Mouse (Mus musculus): ENCODE results near the gene Asrgl1.
A peak's percentile ranks its signal among the peaks of the same experiment; 100 is the strongest.
"Not testable (repeated sequence)": the region's sequence is repeated elsewhere in the genome, so short reads cannot be mapped to it uniquely, and the experiment has no call there.

Asrgl1 gene

DNA sequence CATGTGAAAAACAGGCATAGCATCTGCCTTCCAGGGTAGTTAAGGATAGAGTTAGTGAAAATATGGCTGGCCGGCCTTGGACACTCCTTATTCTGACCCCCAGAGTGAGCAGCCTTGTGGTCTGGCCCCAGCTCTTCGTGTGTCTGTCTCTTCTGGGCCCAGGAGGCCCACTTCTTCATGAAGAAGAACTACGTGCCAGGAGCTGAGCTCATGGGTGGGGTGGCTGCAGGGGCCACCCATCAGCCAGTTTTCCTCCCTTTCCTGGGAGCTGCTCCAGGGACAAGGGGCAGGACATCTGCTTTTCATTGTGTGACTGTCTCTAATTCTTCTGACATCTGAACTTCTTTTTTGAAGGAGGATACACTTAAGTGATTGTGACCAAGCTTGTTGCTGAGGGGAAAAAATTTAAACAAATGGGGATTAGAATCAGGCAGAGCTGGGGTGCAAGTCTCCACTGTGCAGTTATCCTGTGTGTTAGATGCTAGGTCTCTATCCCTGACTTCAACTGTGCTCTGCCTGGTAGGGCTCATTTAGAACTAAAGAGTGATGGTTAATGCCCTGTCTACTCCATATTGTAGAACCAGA lies 30.2 kb downstream of the Asrgl1 start:
- no peak for DNase-seq (ENCODE audit: extremely low spot score, low spot score)

DNA sequence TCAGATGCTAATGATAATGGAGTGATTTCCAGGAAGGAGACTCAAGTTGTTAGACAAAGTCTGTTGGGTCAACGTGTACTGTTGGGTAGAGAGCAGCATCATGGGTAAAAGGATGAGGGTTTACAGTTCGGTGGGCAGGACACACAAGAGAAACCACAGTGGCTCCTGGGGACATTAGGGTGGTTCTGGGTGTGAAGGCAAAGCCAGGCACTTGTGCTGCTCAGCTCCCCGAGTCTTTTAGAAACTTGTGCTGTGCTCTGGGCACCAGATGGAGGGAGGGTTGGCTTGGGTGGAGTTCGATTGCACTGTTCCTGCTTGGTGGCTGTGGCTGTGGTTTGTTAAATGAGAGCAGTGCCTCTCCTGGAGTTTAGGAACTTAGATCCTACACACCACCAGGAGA lies 31.4 kb downstream of the Asrgl1 start:
- DNase-seq (ENCODE audit: extremely low spot score, low spot score), result no peak

DNA sequence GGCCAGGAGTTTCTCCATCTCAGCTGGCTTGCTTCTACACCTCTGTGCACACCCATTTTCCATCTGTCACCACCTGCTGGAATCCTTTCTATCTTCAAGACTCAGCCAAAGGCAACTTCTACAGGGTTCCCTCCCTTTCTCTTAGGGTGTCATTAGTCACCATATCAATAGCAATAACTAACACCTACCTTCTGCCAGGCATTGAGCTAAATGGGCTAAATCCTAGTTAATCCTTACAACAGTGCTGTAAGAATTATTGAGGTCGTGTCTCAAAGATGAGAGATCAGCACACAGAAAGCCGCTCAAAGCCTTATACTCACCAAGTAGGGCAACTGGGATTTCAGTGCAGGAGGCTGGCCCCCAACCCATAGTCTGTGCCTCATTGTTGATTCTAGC lies 34.4 kb downstream of the Asrgl1 start:
- no peak for DNase-seq (ENCODE audit: extremely low spot score, low spot score)

DNA sequence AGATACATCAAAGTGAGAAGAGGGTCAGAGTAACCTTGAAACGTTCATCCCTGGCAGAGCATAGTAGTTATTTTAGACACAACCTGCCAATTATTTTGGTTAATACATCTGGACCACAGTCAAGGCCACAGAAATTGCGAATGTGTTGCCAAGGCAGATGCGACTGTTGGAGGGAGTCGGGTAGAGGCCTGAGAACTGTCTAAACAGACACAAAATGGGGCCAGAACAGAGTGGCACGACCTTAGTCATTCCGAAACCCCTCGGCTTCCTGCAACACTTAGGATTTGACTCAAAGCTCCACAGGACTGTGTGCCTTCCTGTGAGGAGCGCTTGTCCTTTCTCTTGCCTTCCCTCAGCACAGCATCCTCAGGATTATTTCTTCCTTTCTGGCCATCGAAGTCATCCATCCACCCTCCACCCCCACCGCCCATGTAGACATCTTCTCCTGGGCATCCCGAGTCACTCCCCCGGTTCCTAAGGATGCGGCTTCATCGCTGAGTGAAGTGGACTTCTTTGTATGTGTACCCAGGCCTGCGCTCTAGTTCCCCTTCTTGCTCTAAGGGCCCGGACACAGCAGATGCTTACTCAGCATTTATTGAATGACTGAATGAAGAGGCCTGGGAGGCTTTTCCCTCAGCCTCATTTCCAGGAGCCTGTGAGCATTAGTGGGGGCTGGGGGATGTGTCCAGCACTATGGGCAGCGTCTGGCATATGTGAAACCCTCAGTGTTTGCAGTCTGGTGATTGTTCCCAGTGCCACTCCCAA lies 35.0 kb downstream of the Asrgl1 start:
- DNase-seq (ENCODE audit: extremely low spot score, low spot score), result no peak

DNA sequence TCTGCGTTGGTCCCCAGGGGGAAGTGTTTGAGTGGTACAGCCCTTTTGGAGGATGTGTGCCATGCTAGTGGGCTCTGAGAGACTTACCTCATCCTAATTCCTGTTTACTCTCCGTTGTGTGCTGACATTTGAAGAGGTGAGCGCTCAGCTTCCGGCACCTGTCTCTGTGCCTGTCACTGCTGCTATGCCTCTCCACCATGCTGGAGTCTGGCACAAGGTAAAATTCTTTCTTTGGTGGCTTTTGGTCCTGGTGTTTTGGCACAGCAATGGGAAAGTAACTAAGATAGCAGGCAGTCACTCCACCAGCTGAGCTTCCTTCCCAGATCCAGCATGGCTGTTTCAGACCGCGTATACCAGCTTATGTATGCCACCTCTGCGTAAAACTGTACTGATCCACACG lies 35.7 kb downstream of the Asrgl1 start:
- no peak for DNase-seq (ENCODE audit: extremely low spot score, low spot score)

DNA sequence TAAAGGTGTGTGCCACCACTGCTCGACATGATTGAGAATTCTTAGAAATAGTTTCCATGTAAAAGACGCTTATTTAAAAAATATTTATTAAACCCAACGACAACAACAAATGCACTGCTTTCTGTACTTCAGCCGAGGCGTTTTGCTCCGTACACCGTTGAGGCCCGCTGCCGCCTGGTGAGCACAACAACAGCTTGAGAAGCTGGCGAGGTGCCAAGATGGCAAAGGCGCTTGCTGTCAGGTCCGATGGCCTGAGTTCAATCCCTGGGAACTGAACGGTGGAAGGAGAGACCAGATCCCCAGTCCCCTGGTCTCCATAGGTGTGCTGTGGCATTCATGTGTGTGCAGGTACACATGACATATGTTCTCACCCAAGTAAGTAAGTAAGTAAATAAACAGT lies 38.0 kb downstream of the Asrgl1 start:
- DNase-seq (ENCODE audit: extremely low spot score, low spot score), result no peak

DNA sequence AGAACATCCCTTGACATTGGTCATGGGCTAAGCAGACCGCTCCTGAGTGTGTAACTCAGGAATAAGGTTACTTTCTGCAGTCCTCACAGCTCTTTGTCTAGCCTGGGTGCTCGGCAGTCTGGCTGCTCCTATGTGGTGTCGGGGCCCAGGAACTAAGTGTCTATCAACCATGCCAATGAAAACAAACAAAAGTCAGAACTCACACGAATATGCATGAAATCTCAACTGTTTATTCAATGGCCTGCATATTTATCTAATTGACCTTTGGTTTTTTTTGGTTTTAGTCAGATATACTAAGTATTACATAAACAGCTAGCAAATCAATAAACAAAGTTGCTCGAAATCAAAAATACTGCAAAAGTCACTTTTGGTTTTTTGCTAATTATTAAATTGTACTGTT lies 40.3 kb downstream of the Asrgl1 start:
- DNase-seq (ENCODE audit: extremely low spot score, low spot score), result no peak

DNA sequence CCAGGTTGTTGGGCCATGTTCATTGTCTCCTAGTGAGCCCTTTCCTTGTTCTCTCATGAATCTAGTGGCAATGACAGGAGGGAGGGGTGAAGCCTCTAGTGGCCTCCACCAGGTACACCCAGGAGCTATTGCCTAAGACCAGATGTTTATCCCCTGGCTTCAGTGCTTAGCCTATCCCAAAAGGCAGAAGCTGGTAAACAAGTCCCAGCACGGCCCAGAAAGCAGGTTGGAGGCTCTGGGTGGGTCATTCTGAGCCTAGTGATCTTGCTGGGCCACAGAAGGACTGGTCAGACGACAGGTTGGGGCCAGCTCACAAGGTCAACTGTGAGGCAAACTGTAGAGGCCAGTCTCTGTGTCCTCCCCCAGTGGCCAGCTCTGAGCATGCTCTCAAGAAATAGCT lies 44.7 kb downstream of the Asrgl1 start:
- no peak for DNase-seq (ENCODE audit: extremely low spot score, low spot score)

DNA sequence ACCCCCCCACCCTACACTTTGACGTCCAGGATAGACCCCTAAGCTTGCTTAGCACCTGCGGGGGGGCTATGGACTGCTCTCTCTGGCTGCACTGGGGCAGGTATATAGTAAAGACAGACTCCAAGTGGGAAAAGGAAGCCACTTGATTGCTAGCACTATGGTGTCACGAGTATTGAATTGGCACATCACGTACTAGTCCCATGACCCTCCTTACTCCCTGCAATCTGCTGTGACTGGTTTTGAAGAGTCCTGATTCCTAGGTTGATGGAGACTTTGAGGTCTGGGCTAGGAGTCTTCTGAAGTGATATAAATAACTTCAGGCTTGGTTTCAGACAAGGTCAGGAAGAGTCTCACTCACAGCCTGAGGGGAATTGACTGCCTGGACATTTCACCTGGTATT lies 45.2 kb downstream of the Asrgl1 start:
- DNase-seq (ENCODE audit: extremely low spot score, low spot score), result no peak

DNA sequence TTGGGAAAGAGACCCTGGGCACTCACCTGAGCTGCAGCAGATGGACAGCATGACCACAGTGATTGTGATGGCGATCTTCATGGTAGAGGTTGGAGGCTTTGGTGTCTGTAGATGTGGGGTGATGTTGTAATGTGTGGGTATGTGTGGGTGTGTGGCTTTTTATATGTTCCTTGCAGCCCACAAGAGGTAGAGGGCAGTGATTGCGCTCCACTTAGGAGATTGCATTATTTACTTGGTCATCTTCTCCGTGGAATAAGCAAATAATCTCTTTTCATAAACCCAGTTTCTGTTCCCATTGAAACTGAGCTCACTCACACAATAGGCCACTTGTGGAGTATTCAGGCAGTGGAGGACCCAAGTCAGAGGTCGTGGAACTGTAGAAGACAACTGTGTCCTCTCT lies 47.6 kb downstream of the Asrgl1 start, which contains the start of gene Scgb1a1:
Scgb1a1 (minus strand) TSS at position 138 of the 400 bp plus-strand sequence.
- DNase-seq (ENCODE audit: extremely low spot score, low spot score), result no peak

DNA sequence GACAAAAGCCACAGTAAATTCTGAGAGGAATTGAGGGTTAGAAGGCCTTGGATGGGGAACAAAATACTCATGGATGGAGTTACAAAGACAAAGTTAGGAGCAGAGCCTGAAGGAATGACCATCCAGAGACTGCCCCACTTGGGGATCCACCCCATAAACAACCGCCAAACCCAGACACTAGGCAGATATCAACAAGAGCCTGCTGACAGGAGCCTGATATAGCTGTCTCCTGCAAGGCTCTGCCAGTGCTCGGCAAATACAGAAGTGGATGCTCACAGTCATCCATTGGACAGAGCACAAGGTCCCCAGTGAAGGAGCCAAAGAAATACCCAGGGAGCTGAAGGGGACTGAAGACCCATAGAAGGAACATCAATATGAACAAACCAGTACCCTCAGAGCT lies 51.5 kb downstream of the Asrgl1 start:
- not testable (repeated sequence) for DNase-seq (ENCODE audit: extremely low spot score, low spot score)

DNA sequence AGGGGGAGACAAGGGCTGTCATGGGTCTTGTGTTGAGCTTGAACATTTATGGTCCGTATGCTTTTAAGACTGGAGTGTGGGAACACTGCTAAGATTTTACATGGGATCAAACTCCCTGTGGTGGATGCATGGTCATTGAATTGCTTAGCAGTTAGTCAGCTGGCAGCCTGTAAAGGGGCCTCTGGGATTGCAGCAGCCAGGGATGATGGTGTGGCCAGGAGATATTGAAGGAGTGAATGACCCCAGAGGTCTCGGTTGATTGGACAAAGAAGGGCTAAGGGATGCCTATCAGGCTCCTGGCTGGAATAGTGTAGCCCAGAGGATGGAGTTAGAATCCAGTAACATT lies 52.5 kb downstream of the Asrgl1 start:
- DNase-seq (ENCODE audit: extremely low spot score, low spot score), result no peak

DNA sequence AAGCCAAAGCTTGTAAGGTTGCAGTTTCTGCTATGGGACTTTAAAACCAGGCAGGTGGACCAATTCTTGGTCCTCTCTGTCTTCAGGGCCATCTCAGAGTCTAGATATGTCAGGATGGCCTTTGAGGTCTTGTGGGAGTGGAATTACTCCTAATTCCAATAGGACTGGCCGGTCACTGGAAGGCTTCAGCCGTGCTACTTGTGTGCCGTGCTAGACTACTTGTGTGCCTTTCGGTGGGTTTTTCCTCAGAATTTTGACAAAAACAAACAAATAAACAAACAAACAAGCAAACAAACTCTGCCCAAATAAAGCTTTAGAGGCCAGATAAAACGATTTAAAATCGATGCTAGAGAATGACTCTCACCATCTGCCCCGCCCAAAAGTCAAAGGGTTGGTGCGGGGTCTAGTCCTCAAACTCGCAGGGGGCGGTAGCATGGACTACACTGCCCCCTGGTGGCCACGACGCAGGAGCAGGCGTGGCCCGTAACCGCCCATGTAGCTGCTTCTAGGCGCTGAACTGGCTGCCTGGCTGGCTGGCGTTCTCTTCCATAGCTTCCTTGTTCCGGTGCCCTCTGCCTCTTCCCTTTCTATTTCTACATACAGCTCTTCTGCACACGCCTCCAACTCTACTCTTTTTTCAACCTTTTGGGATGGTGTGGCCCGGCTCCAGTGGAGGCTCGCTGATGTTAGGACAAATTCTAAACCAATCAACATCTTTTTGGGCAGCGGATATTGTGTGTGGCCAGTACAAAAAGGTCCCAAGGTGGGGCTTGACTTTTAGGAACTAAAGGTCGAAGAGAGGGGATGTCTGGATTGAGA lies 53.0 kb downstream of the Asrgl1 start:
- DNase-seq (ENCODE audit: extremely low spot score, low spot score), result peak; percentile 85

DNA sequence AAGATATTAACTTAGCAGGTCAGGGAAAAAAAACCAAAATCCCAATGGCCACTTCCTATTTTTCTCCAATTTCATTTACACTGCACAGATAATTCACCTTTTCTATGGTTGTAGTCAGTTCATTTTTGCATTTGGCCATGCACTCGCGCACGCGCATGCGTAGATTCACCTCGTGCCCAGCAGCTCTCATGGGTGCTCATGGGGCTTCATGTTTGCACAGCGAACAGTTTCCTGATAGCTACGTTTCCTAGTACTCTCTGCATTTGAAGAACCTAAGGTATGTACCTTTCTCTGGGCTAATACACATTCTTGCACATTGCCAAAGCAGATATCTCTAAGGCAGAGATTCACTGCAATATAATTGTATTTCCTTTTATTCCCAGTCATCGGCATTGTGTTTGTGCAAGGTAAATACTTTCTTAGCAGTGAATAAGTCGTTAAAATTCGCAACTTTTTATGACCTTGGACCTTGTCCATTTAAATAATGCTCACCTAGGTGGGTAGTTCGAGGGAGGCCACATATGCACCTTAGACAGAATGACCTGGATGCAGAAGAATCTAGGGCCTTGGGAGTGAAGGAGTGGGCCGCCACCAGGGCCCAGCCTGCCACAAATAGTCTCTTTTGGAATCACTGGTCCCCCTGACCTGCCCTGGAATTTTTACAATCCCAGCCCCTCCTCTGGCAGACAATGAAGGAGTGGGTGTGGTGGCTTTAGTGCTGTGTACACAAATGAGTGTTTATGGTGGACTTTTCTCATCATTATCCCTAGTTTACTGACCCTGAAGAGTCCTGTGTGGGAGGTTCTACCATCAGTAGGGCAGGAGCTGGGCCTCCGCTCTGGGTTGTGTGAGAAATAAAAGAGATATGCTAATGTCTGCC lies 53.9 kb downstream of the Asrgl1 start:
- DNase-seq (ENCODE audit: extremely low spot score, low spot score), result no peak

DNA sequence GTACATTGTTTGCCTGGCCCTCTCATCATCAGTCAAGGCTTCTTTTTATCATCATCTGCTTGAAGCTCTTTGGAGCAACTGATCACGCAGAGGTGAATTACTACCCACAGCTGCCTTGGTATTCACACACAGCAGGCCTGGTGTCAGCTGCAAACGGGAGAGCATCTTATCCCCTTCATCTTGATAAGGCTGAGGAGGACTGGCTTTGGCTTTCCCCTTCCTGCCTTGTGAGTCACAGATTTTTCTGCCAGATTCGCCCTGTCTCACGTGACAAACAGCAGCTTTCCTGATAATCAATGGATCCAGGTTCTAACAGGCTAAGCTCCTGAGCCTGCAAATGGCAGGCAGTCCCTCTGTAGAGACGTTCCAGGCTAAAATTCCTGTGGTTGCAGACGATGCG lies 55.5 kb downstream of the Asrgl1 start:
- no peak for DNase-seq (ENCODE audit: extremely low spot score, low spot score)

DNA sequence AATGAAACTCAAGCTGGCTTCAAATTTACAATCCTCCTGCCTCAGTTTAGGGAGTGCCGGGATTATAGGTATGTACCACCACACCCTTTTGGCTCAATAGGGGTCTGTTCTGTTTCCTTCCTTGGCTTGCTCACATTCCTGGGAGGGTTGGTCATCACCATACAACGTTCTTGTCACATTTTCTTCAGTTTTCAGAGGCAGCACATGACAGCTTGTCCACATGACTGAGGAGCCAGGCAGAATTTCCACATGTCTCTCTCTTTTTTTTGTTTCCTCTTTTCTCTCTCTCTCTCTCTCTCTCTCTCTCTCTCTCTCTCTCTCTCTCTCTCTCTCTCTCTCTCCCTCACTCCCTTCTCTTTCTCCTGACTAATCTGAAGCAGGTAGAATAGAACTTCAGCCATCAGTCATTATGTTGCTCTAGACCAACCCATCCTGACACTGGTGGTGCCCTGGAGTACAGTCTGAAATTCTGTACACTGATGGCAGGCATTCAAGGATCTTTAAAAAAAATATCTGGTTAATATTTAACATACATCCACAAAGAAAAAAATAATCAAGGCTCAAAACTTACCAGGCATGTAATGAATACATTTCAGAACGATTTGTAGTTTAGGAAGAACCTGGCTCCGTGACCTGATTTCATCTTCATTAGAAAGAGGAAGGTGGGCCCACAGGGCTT lies 58.3 kb downstream of the Asrgl1 start:
- DNase-seq (ENCODE audit: extremely low spot score, low spot score), result no peak

DNA sequence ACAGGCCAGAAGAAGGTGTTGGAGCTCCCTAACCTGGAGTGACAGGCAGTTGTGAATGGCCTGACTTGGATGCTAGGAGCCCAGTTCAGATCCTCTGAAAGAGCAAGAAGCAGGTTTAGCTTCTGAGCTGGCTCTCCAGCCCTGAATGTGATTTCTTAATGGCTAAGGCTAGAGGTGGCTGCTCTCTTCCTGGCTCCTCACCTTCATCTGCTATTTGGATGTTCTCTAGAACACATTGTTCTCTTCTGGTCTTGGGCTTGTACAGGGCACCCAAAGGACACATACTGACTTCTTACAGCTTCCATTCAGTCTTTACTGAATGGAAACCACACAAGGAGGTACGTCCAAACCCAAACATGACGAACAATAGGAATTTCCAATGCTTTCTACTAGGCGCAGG lies 59.4 kb downstream of the Asrgl1 start:
- DNase-seq (ENCODE audit: extremely low spot score, low spot score), result no peak

DNA sequence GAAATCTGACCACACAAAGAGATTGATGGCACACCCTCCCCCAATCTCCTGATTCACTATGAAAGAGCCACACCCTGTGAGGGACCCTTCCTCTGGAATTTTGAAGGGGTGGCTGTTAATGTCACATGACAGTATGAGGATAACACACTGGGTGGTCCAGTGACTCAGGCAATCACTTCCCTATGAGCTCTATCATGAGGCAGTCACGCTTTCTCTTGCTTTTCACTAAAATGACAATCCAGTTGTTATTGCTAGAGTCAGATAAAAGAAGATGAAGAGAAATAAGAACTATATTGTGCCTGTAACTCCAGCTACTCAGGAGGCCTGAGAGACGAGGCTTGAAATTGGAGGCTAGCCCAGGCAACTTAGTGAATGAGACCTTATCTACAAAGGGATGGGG lies 59.9 kb downstream of the Asrgl1 start:
- DNase-seq (ENCODE audit: extremely low spot score, low spot score), result no peak

DNA sequence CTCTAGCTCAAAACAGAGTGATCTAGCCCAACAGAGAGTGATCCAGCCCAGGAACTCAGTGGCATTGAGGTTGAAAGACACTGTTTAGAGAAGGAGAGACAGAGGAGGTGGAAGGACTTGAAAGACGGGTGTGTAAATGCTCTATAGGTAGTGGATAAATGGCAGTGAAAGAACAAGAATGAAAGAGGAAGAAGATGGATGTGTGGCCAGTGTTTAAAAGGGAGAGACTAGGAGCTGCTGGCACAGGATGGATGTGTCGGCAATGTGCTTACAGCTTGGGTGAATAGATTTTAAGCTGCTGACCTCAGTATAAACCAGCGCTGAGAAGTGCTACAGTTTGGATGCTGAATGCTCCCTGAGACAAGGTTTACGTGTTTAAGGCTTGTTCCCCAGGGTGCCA lies 61.0 kb downstream of the Asrgl1 start:
- DNase-seq (ENCODE audit: extremely low spot score, low spot score), result no peak

DNA sequence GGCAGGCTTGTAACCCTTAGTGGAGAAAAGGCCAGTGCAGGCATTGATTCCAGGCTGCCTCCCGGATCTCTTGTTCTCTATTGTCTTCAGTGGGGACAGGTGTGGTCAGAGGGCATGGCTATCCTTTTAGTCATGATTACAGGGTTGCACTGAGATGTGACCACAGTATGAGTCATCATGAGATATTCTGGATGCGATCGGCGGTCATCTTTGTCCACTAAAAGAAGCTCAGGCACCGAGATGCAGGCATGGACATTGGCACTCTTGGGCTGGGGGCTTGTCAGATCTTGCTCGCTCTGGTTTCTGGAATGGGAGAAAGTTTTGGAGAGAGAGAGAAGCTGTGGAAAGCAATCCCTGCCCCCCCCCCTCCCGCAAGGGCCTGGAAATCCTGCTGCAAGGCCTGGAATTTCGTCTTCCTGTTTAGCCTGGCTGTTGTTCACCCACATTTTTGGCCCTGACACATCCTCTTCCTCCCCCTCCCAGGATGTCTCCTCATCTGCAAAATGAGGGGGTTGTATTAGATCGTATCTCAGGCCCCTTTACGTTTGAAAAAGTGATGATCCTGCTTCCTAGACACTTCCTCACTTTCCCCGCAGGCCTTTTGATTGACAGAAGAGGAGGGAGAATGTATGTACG lies 61.5 kb downstream of the Asrgl1 start:
- no peak for DNase-seq (ENCODE audit: extremely low spot score, low spot score)

DNA sequence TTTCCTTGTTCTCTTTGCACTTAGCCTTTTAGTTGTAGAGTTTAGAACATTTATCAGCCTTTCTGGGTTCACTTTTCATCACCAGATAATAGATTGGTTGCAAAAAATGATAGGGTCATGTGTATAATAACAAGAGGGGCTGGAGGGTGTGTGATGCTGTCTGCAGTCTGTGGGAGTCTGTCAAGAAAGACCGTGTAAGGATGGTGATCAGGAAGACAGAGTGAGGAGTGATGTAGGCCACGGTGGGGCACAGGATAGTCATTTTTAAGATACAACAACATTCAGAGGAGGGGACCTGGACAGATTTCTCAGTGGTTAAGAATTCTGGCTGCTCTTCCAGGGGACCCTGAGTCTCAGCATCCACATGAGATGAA lies 63.3 kb downstream of the Asrgl1 start:
- no peak for DNase-seq (ENCODE audit: extremely low spot score, low spot score)

Data from neural tube, embryonic 10.5 days (tissue).